Mouse (Mus musculus) intestine, postnatal 0 days (tissue): ENCODE measurements around the gene Rora. TPM values are rescaled to one million over a fixed set of nuclear protein-coding genes. Genes with fewer than 3 reads are reported as not detected.

Experiments used
- ATAC-seq: fragments of 200-750 bp; cut with Nextera tagmentation; 2 replicates; pipeline ENCODE4 v1.8.0; 2017; ENCODE audit warnings: mild to moderate bottlenecking, moderate TSS enrichment, moderate library complexity
- H3K27ac ChIP-seq: fragments of 300-500 bp; sonication (generic); 2 replicates; pipeline ENCODE4 v1.5.1; 2014; ENCODE audit warnings: mild to moderate bottlenecking, low read depth, low read length, moderate library complexity
- H3K27me3 ChIP-seq: fragments of 300-500 bp; sonication (generic); replicated peaks from 2 replicates; pipeline ENCODE4 v1.6.1; 2014; ENCODE audit warnings: low read length, mixed read lengths; ENCODE audit not compliant: control insufficient read depth, insufficient read depth
- H3K36me3 ChIP-seq: fragments of 300-500 bp; sonication (generic); 2 replicates; pipeline ENCODE4 v1.6.1; 2014; ENCODE audit warnings: mild to moderate bottlenecking, moderate library complexity; ENCODE audit not compliant: control insufficient read depth, insufficient read depth
- H3K4me1 ChIP-seq: fragments of 300-500 bp; sonication (generic); replicated peaks from 2 replicates; pipeline ENCODE4 v1.6.1; 2014; ENCODE audit warnings: antibody characterized with exemption, low read length, mixed read lengths; ENCODE audit not compliant: control insufficient read depth, insufficient read depth
- H3K4me2 ChIP-seq: fragments of 300-500 bp; sonication (generic); replicated peaks from 2 replicates; pipeline ENCODE4 v1.6.1; 2014; ENCODE audit warnings: low read depth, mild to moderate bottlenecking, moderate library complexity
- H3K4me3 ChIP-seq: fragments of 300-500 bp; sonication (generic); 2 replicates; pipeline ENCODE4 v1.5.1; 2014; ENCODE audit warnings: low read depth, low read length
- H3K9ac ChIP-seq: fragments of 300-500 bp; sonication (generic); 2 replicates; pipeline ENCODE4 v1.6.1; 2014; ENCODE audit warnings: mild to moderate bottlenecking, low read depth, low read length
- H3K9me3 ChIP-seq: fragments of 300-500 bp; sonication (generic); 2 replicates; pipeline ENCODE4 v1.6.1; 2016; ENCODE audit warnings: mixed run types; ENCODE audit not compliant: control insufficient read depth
- CTCF ChIP-seq: sonication (generic); IDR thresholded peaks from 2 replicates; pipeline ENCODE4 v1.5.1; 2016; ENCODE audit warnings: low read depth, mild to moderate bottlenecking, control low read depth, antibody characterized with exemption, moderate library complexity
- WGBS: fragments of 180-500 bp; shearing (Covaris S2); extraction: QIAGEN DNeasy Blood & Tissue Kit; methylation state at CpG from one replicate; pipeline ENCODE4 v1.1.7; 2014; 5-methylcytosine and 5-hydroxymethylcytosine counted together
- polyA plus RNA-seq: library from polyadenylated mRNA; unstranded; fragments of >200 nt; fragmentation: Nextera tagmentation; extraction: Ambion mirVana; gene quantifications from 2 replicates; pipeline ENCODE4 v1.2.1, GENCODE M21; 2015

Rora gene
- polyA plus RNA-seq, 1 experiment from 2014 or later: 4.7 TPM

DNA sequence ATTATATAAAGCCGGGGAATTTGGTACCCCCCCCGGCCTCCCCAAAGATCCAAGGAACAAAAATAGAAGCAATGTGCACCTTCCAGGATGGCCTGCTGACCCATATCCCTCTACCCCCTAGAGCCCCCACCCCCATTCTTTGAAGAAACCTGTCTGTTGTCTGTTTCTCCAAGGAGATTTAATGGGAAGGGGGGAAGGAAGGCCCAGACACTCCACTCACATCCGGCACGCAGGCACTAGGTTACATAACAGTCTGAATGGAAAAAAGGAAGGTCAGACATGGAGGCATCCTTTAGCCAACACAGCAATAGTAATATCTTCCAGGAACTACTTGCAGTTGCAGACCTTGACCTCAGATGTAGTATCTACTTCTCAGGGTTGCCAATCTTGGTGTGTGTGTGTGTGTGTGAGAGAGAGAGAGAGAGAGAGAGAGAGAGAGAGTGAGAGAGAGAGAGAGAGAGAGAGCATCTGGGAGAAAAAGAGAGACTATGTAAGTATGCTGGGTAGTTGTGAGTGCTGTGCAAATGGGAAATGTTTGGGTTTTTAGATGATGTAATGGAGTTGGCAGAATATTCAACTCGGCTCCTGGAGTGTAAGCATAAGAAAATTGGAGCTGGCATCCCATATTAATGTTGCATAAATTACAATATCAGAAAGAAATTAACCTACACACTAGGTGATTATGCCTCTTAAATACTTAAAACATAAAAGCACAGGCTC, 2.6 kb downstream of the Rora start:
- Histone ChIP-seq H3K36me3 (no peaks in the 10 kb centered on the region), H3K9me3 (no peaks in the 10 kb centered on the region), H3K4me2 (0 out of 2 replicates have a peak overlapping the region, but pooled peaks have one; percentile 92), H3K27me3 (peaks cover 10% of the 10 kb centered on the region; the same call in 1 of the 2 replicates), H3K4me1 (no peaks in the 10 kb centered on the region), H3K4me3 (no peak overlapping the region), H3K27ac (no peak overlapping the region), H3K9ac (no peak overlapping the region)
- no peak for TF ChIP-seq CTCF
- no peak for ATAC-seq
- 42% methylated on average over 5 of the region's 5 CpGs for WGBS

DNA sequence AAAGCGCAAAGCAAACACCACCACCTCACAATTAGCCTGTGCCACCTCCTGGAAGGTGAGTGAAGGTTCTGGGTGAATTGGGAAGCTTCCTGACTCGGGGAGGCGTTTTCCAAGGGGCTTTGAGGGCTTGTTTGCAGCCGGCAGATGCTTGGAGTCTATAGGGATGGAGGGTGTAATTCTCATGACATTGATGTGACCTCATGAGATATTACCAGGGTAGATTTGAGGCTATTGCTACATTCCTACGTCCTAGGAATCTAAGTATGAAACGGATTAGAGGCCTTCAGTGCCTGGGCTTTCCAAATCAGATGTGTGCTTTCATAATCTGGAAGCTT, 3.2 kb downstream of the Rora start:
- Histone ChIP-seq H3K4me2 (no peak overlapping the region), H3K9ac (no peak overlapping the region), H3K4me1 (no peaks in the 10 kb centered on the region), H3K27ac (no peak overlapping the region), H3K4me3 (no peak overlapping the region), H3K36me3 (no peaks in the 10 kb centered on the region), H3K27me3 (peaks cover 10% of the 10 kb centered on the region; the same call in 1 of the 2 replicates), H3K9me3 (no peaks in the 10 kb centered on the region)
- no peak for TF ChIP-seq CTCF
- 48% methylated on average over 6 of the region's 6 CpGs for WGBS
- ATAC-seq: no peak

DNA sequence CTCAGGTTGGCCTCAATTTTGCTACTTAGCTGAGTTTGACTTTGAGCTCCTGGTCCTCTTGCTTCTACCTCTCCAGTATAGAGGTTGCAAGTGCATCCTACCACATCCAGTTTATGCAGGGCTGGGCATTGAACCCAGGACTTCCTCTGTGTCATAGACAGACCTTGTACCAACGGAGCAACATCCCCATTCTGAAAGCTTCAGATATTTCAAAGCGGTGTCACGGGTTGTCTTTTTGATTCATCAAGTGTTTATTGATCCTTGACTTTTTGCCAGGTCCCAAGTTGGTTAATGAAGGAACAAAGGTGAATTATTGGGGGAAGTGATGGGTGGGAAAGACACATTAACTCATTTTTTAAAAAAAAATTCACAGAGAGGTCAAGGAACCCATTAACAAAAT, 17.1 kb downstream of the Rora start:
- WGBS: 77% methylated on average over 3 of the region's 3 CpGs
- Histone ChIP-seq H3K4me2 (no peak overlapping the region), H3K9me3 (no peaks in the 10 kb centered on the region), H3K36me3 (no peaks in the 10 kb centered on the region), H3K9ac (no peak overlapping the region), H3K4me1 (no peaks in the 10 kb centered on the region), H3K27ac (no peak overlapping the region), H3K4me3 (no peak overlapping the region), H3K27me3 (no peaks in the 10 kb centered on the region)
- no peak for ATAC-seq
- no peak for TF ChIP-seq CTCF

- H3K27me3 ChIP-seq: no peaks in the 10 kb centered on the region
- H3K36me3 ChIP-seq: no peaks in the 10 kb centered on the region
- H3K27ac ChIP-seq: no peak overlapping the region
- H3K9me3 ChIP-seq: no peaks in the 10 kb centered on the region
- H3K4me3 ChIP-seq: no peak overlapping the region
- H3K9ac ChIP-seq: no peak overlapping the region
- TF ChIP-seq CTCF: no peak
- ATAC-seq: no peak
- 45% methylated on average over 5 of the region's 5 CpGs for whole genome bisulfite sequencing
- no peaks in the 10 kb centered on the region for H3K4me1 ChIP-seq
- no peak overlapping the region for H3K4me2 ChIP-seq
Measured at GRCm38 (mm10) chr9:68672459-68672858, 18.9 kb downstream of the Rora start.

DNA sequence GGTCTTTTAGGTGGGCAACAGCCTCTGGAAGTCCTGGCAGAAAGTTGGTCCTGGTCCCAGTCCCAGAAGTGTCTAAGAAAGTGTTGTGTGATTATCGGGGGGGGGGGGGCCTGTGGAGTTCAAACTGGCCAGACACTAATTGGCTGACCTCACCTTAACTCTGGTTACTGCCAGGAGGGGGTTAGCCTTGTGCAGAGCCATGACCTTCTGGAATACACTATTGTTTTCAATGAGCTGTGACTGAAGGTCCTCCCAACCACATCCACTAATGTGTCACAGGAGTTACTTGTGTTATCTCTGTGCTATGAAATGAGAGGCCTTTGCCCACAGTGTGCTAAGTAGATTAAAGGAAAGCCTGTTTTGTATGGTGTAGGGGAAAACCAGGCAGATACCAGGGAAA, 19.6 kb downstream of the Rora start:
- no peak for TF ChIP-seq CTCF
- no peak overlapping the region for H3K9ac ChIP-seq
- H3K4me1 ChIP-seq: no peaks in the 10 kb centered on the region
- 57% methylated on average over 1 of the region's 1 CpGs for WGBS
- ATAC-seq: no peak
- no peaks in the 10 kb centered on the region for H3K27me3 ChIP-seq
- no peaks in the 10 kb centered on the region for H3K36me3 ChIP-seq
- no peak overlapping the region for H3K27ac ChIP-seq
- no peak overlapping the region for H3K4me2 ChIP-seq
- no peak overlapping the region for H3K4me3 ChIP-seq
- H3K9me3 ChIP-seq: no peaks in the 10 kb centered on the region

DNA sequence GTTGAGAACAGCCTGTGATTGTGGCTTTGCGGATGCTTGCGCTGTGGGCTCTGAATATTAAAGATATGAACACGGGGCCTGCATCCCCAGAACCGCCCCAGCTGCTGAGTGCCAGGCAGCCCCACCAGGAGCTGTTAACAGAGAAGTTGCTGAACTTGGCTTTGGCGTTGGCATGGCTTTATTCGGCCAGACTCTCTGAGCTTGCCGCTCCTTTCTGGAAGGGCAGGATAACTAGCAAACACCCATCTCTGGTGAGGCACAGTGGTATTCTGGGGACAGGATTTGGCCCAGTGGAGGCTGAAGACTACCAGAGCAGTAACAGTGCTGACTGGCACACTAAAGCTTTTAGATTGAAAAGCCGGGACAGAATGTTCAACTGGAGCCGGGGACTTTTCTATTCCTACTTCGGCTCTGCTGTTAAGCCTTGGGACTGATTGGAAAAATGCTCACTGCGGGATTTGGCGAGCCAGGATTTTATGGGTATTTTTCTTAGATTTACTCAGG, 26.3 kb downstream of the Rora start:
- ATAC-seq: no peak
- Histone ChIP-seq H3K27ac (no peak overlapping the region), H3K27me3 (no peaks in the 10 kb centered on the region), H3K4me3 (no peak overlapping the region), H3K9me3 (no peaks in the 10 kb centered on the region), H3K4me2 (no peak overlapping the region), H3K4me1 (no peaks in the 10 kb centered on the region), H3K9ac (no peak overlapping the region), H3K36me3 (no peaks in the 10 kb centered on the region)
- no peak for TF ChIP-seq CTCF
- WGBS: 90% methylated on average over 12 of the region's 12 CpGs
